In genomic region chr4:45972951-45973350, GRCm38 (mm10) we compare ENCODE assay signal across 8 mouse cellular contexts. TPM values are rescaled to one million over a fixed set of nuclear protein-coding genes. Genes with fewer than 3 reads are reported as not detected.
DNase-seq lines count a peak whose midpoint lies in the region; ATAC-seq and TF ChIP-seq lines count a peak whose summit lies in the region.

No protein-coding gene starts in this region.

- H3K4me3 ChIP-seq in kidney, adult 2 months (ENCODE audit: insufficient read depth, low read depth, low read length) = peak overlapping the region; percentile 72
- peak overlapping the region; percentile 82 for H3K4me3 ChIP-seq in G1E (ENCODE audit: low read depth, low read length)
- H3K4me3 ChIP-seq in forebrain, embryonic 16.5 days (replicated peaks; ENCODE audit: low read length) = peak overlapping the region; percentile 88
- peak overlapping the region; percentile 72 for H3K4me3 ChIP-seq in macrophage (ENCODE audit: inconsistent target)

- 28% methylated on average over 9 of the region's 9 CpGs for WGBS in kidney, adult 2 months
- 16% methylated on average over 9 of the region's 9 CpGs for WGBS in forebrain, embryonic 16.5 days
- 40% methylated on average over 9 of the region's 9 CpGs for WGBS in macrophage (ENCODE audit: missing documents)

- TF ChIP-seq CTCF in kidney, adult 2 months (conservative IDR thresholded peaks at IDR 0.05; ENCODE audit: insufficient read depth, insufficient read length, low read depth, low read length) = no peak
- no peak for TF ChIP-seq CTCF in G1E (IDR thresholded peaks at IDR 0.05; ENCODE audit: low read depth, low read length)

- no peaks in the 10 kb centered on the region for H3K27me3 ChIP-seq in kidney, adult 2 months (replicated peaks; ENCODE audit: control insufficient read depth, insufficient read depth, low read length)
- H3K27me3 ChIP-seq in G1E (ENCODE audit: insufficient read depth, low read length) = peaks cover 48% of the 10 kb centered on the region
- no peaks in the 10 kb centered on the region for H3K27me3 ChIP-seq in forebrain, embryonic 16.5 days (replicated peaks; ENCODE audit: control insufficient read depth, insufficient read depth, low read length)

- peak overlapping the region; percentile 80 for H3K9ac ChIP-seq in forebrain, embryonic 16.5 days (replicated peaks; ENCODE audit: low read depth, low read length)

- no peak for ATAC-seq in G1E (ENCODE audit: extremely low read depth, insufficient number of reproducible peaks, low FRiP score, poor library complexity, severe bottlenecking)
- no peak for ATAC-seq in forebrain, embryonic 16.5 days

- H3K79me2 ChIP-seq in macrophage (ENCODE audit: inconsistent target) = peaks cover 54% of the 10 kb centered on the region

- H3K36me3 ChIP-seq in kidney, adult 2 months (ENCODE audit: control insufficient read depth, insufficient read depth, low read length) = no peaks in the 10 kb centered on the region
- H3K36me3 ChIP-seq in G1E (replicated peaks) = no peaks in the 10 kb centered on the region
- H3K36me3 ChIP-seq in forebrain, embryonic 16.5 days (ENCODE audit: control insufficient read depth, insufficient read depth) = no peaks in the 10 kb centered on the region
- H3K36me3 ChIP-seq in macrophage (ENCODE audit: inconsistent target) = peaks cover 6% of the 10 kb centered on the region; the same call in 1 of the 2 replicates

- DNase-seq in kidney, adult 2 months = no peak
- no peak for DNase-seq in kidney, postnatal 25 days
- DNase-seq in G1E (ENCODE audit: low spot score) = no peak
- no peak for DNase-seq in adrenal gland, adult 18-20 months (ENCODE audit: low spot score in 2 of 2)
- DNase-seq in adrenal gland, postnatal 10 days = no peak
- no peak for DNase-seq in ovary, postnatal 10 days (ENCODE audit: low spot score)

- H3K27ac ChIP-seq in kidney, adult 2 months (ENCODE audit: insufficient read depth, low read depth, low read length) = peak overlapping the region; percentile 67
- no peak overlapping the region for H3K27ac ChIP-seq in forebrain, embryonic 16.5 days (ENCODE audit: low read length)
- peak overlapping the region; percentile 28; the same call in 1 of the 2 replicates for H3K27ac ChIP-seq in macrophage

- peaks cover 17% of the 10 kb centered on the region; the same call in 1 of the 2 replicates for H3K4me1 ChIP-seq in kidney, adult 2 months (ENCODE audit: control insufficient read depth, insufficient read depth, low read length)
- peaks cover 12% of the 10 kb centered on the region for H3K4me1 ChIP-seq in G1E (ENCODE audit: insufficient read depth, low read depth, low read length)
- peaks cover 10% of the 10 kb centered on the region for H3K4me1 ChIP-seq in forebrain, embryonic 16.5 days (replicated peaks; ENCODE audit: control insufficient read depth, insufficient read depth, low read length)

- no peak for TF ChIP-seq POLR2A in kidney, adult 2 months (IDR thresholded peaks at IDR 0.05; ENCODE audit: low read depth, low read length)

- peak overlapping the region; percentile 89 for H3K4me2 ChIP-seq in forebrain, embryonic 16.5 days (ENCODE audit: low read length)

- no peaks in the 10 kb centered on the region for H3K9me3 ChIP-seq in G1E (replicated peaks)
- no peaks in the 10 kb centered on the region for H3K9me3 ChIP-seq in forebrain, embryonic 16.5 days (ENCODE audit: control insufficient read depth, low read length)

RNA-seq across cellular contexts. Expression of gene Tdrd7, which starts 7.8 kb away (rescaled TPM):
- polyA plus RNA-seq in kidney, adult 2 months (2012; rRNA removed) = 13.2 and 19.1 TPM in 2 replicates
- total RNA-seq in G1E (2014; fragmentation: Nextera tagmentation) (1.1 and 1.4 TPM in 2 replicates), G1E (2017) (5.1 and 7.7 TPM in 2 replicates)
- polyA plus RNA-seq in G1E (2012) (0.06 and 0.12 TPM in 2 replicates), macrophage (2018) (30.7 to 69.3 TPM (median 53.8 TPM) in 3 replicates)
- 19.3 and 20.9 TPM in 2 replicates for polyA plus RNA-seq in forebrain, embryonic 16.5 days (2015; fragmentation: Nextera tagmentation; extraction: Ambion mirVana)
- total RNA-seq in macrophage (2018; cell fraction: chromatin; rRNA removed) = 100 to 1,000 TPM in 15 of 26 experiments, 10 to 100 TPM in 11; 59.1 to 232 (median 115) TPM
- 100 to 1,000 TPM in 3 of 26 experiments, 10 to 100 TPM in 23; 46.9 to 125 (median 68.8) TPM for total RNA-seq in macrophage (2018; cell fraction: cytosol; rRNA removed)
- 100 to 1,000 TPM in 13 of 26 experiments, 10 to 100 TPM in 13; 57.1 to 203 (median 104) TPM for total RNA-seq in macrophage (2018; cell fraction: nucleus; rRNA removed)
- 10 to 100 TPM; 27.8 to 30.4 TPM for total RNA-seq in adrenal gland, adult 18-20 months (2021)
- total RNA-seq in adrenal gland, postnatal 10 days (2021) = 10 to 100 TPM; 16.8 to 21.0 TPM

Comparison
In these comparisons a context has a peak if more than half of its experiments do, and no peak if none do; other contexts are left out.
1. RNA of gene Tdrd7, which starts 7.8 kb away (polyA plus RNA-seq): 30.7 to 69.3 TPM in macrophage, 19.3 to 20.9 TPM in forebrain, embryonic 16.5 days and 13.2 to 19.1 TPM in kidney, adult 2 months; 0.06 to 0.12 TPM in G1E; every median in the first group is over 10 times any median in the second.
2. Peak in every context shown above with its lines, with median percentiles within 50 percentile points of each other: H3K4me3 ChIP-seq.